Mouse (Mus musculus): ENCODE measurements around the gene Cfap61.

DNA sequence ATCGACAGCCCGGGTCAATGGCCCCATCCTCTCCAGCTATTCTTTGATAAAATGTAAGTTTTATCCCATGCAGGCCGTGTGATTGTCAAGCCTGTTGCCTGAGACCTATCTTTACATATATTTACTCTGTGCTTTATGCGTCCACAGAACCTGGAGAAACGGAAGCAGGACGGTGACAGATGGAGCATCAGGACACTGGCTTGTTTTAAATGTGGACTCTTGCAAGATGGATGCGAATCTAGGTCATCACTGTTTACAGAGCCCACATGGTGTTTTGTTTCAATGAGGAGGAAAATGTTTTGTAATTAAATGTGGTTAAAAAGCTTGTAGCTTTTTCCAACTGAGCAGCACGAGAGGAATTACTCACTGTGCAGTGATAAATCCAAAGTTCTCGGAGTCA is 36.5 kb upstream of the Cfap61 start:
- TF ChIP-seq CTCF (IDR thresholded peaks at IDR 0.05; ENCODE audit: low read depth) (no peak), EP300 (IDR thresholded peaks at IDR 0.05; ENCODE audit: low read depth) (no peak)
